Mouse (Mus musculus) brown adipose tissue, adult 24 weeks (tissue): ENCODE measurements around the gene Ccdc51. TPM values are rescaled to one million over a fixed set of nuclear protein-coding genes. Genes with fewer than 3 reads are reported as not detected.

Source experiments
- H3K27ac ChIP-seq: fragments of 200-500 bp; replicated peaks from 2 replicates; pipeline ENCODE4 v1.5.1; 2012; ENCODE audit warnings: low read depth, mild to moderate bottlenecking, low read length
- H3K4me1 ChIP-seq: fragments of 200-500 bp; 2 replicates; pipeline ENCODE4 v1.6.1; 2012; ENCODE audit warnings: low read length, mixed read lengths; ENCODE audit not compliant: control insufficient read depth, insufficient read depth, insufficient read length
- H3K4me3 ChIP-seq: fragments of 200-500 bp; 2 replicates; pipeline ENCODE4 v1.5.1; 2012; ENCODE audit warnings: low read depth, mild to moderate bottlenecking, low read length, moderate library complexity; ENCODE audit not compliant: insufficient read depth
- polyA plus RNA-seq: library from polyadenylated mRNA; stranded (reverse); fragments of >200 nt; gene quantifications from 2 replicates; pipeline ENCODE4 v1.2.4, GENCODE M21; 2012; ENCODE audit not compliant: missing spikeins, insufficient read depth, insufficient read length

Ccdc51 gene
- polyA plus RNA-seq: 10.8 and 14.4 TPM in 2 replicates

GRCm38 (mm10) chr9:109082124-109082800, at the start of gene Ccdc51, which contains the start of gene Tma7:
Gene Ccdc51, plus strand, starts transcription at chr9:109082493.
Gene Tma7, minus strand, starts transcription at chr9:109082587.
- Histone ChIP-seq H3K4me1 (no peaks in the 10 kb centered on the region), H3K4me3 (peak within 1 kb of the TSS; percentile 78), H3K27ac (peak within 1 kb of the TSS; percentile 20; the same call in 1 of the 2 replicates)

DNA sequence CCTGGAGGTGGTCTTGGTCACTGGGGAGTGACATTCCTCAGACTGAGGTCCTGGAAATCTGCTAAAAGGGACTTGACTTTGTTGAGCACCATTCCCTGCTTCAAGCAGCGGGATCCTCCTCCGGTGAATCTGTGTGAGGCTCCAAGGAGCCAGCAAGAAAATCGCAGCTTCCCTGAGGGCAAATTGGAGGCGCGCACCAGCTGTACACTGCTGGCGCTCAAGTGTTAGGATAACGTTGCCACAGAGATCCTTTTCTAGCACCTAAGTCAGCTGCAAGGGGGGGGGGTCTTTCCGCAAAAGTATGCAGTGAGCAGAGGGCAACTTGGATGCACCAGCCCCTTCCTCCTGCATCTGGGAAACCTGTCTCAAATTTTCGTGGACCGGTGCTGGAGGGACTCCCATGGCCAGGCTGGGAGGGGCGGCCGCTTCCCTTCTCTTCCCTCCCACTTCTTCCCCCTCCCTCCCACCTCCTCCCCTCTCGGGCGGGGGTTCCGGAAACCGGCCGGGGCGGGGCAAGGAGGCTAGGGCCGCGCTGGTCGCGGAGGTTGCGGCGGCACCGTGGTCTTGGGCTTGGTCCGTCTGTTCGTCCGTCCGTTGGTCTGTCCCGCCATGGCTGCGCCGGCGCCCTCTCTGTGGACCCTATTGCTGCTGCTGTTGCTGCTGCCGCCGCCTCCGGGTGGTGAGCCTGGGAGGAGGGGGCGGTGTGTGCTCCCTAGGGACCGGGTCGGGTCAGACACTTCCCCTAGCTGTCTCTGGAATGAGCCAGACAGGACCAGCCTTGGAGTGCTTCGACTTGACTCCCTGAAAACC, 44.0 kb upstream of the Ccdc51 start, which contains the start of gene Shisa5:
Gene Shisa5 (plus strand): TSS at position 480 of the 810 bp plus-strand sequence.
- Histone ChIP-seq H3K4me3 (peak within 1 kb of the TSS; percentile 90), H3K4me1 (peaks cover 8% of the 10 kb centered on the region; the same call in 1 of the 2 replicates), H3K27ac (peak within 1 kb of the TSS; percentile 95)

- Histone ChIP-seq H3K27ac (peak overlapping the region; percentile 95), H3K4me1 (peaks cover 8% of the 10 kb centered on the region; the same call in 1 of the 2 replicates), H3K4me3 (peak overlapping the region; percentile 90)
Measured at GRCm38 (mm10) chr9:109038901-109039364, 43.4 kb upstream of the Ccdc51 start.

GRCm38 (mm10) chr9:109039681-109040080, 42.6 kb upstream of the Ccdc51 start:
- peak overlapping the region; percentile 48 for H3K27ac ChIP-seq
- H3K4me3 ChIP-seq: peak overlapping the region; percentile 90
- peaks cover 8% of the 10 kb centered on the region; the same call in 1 of the 2 replicates for H3K4me1 ChIP-seq

DNA sequence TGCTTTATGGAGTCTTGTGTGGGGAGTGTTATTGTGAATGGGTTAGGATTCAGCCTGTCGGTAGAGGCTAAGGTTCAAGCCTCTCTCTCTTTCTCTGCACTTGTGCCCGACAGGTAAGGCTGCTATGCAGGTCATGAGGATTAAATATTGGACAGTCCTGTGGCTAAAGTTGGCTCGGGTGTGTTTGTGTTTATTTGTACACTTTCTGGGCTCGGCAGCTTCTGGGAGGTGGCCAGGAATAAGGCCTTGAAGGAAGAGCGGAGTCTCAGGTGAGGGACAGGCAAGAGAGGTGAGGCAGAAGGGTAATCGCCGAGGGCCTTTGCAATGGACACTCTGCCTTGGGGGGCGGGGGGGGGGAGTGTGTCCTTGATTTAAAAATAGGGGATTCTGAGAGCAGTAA, 42.1 kb upstream of the Ccdc51 start:
- H3K4me3 ChIP-seq: peak overlapping the region; percentile 90
- H3K4me1 ChIP-seq: peaks cover 8% of the 10 kb centered on the region; the same call in 1 of the 2 replicates
- H3K27ac ChIP-seq: peak overlapping the region; percentile 48; the same call in 1 of the 2 replicates

GRCm38 (mm10) chr9:109040906-109041305, 41.4 kb upstream of the Ccdc51 start:
- Histone ChIP-seq H3K27ac (no peak overlapping the region), H3K4me3 (peak overlapping the region; percentile 90), H3K4me1 (peaks cover 8% of the 10 kb centered on the region; the same call in 1 of the 2 replicates)

DNA sequence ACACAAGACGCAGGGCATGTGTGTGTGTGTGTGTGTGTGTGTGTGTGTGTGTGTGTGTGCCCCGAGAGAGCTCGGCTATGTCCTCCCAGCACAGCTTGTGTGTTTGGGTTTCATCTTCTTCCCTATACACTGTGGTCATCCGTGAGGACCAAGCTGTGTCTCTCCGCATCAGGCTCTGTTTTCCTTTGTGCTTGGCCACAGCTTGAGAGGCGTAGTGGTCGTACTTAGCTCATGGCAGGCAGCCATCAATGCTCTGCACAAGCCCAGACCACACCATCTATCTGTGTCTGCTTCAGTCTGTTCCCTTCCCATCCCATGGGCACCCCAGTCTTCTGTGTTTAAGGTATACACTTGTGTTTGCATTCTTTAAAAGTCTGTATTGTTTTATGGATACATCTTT, 40.9 kb upstream of the Ccdc51 start:
- H3K4me1 ChIP-seq: peaks cover 8% of the 10 kb centered on the region; the same call in 1 of the 2 replicates
- H3K27ac ChIP-seq: no peak overlapping the region
- peak overlapping the region; percentile 90; the same call in 1 of the 2 replicates for H3K4me3 ChIP-seq

DNA sequence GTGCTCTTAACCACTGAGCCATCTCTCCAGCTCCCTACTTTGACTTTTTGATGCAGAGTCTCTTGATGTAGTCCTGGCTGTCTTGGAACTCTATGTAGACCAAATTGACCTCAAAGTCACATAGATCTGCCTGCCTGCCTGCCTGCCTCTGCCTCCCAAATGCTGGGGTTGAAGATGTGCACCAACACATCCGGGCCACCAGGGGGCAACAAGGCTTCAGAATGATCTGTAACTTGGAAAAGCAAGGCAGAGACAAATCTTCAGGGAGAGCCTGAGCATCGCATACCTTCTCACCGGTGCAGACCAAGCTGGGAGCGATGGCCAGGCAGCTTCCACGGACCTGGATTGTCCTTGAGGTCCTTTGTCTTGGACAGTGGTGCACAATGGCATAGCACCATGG, 36.0 kb upstream of the Ccdc51 start:
- Histone ChIP-seq H3K27ac (no peak overlapping the region), H3K4me1 (peaks cover 4% of the 10 kb centered on the region; the same call in 1 of the 2 replicates), H3K4me3 (no peak overlapping the region)

DNA sequence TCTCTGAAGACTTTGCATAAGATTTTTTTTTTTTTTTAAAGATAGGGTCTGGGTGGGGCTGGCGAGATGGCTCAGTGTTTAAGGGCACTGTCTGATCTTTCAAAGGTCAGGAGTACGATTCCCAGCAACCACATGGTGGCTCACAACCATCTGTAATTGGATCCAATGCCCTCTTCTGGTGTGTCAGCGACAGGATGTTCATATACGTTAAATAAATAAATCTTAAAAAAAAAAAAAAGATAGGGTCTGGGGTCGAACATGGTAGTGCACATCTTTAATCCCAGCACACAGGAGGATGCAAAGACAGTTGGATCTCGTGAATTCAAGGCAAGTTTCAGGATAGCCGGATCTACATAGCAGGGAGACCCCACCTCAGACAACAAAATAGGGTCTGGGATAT, 33.0 kb upstream of the Ccdc51 start:
- Histone ChIP-seq H3K27ac (no peak overlapping the region), H3K4me1 (peaks cover 4% of the 10 kb centered on the region), H3K4me3 (no peak overlapping the region)

GRCm38 (mm10) chr9:109049996-109050673, 32.2 kb upstream of the Ccdc51 start:
- no peak overlapping the region for H3K4me3 ChIP-seq
- H3K27ac ChIP-seq: 0 out of 2 replicates have a peak overlapping the region, but pooled peaks have one; percentile 11
- H3K4me1 ChIP-seq: peaks cover 4% of the 10 kb centered on the region

DNA sequence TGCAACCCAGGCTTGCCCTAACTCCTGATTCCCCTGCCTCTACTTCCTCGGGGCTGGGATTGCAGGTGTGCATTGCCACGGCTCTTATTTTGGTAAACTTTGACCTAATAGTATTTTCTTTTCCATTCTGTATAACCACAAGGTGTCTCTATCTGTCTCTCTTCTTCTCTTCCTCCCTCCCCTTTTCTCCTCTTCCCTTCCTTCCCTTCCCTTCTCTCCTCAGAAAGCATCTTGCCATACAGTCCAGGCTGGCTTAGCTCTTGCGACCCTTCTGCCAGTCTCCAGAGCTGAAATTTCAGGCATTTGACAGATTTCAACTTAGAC, 31.7 kb upstream of the Ccdc51 start:
- Histone ChIP-seq H3K27ac (0 out of 2 replicates have a peak overlapping the region, but pooled peaks have one; percentile 11), H3K4me3 (no peak overlapping the region), H3K4me1 (peaks cover 4% of the 10 kb centered on the region)

DNA sequence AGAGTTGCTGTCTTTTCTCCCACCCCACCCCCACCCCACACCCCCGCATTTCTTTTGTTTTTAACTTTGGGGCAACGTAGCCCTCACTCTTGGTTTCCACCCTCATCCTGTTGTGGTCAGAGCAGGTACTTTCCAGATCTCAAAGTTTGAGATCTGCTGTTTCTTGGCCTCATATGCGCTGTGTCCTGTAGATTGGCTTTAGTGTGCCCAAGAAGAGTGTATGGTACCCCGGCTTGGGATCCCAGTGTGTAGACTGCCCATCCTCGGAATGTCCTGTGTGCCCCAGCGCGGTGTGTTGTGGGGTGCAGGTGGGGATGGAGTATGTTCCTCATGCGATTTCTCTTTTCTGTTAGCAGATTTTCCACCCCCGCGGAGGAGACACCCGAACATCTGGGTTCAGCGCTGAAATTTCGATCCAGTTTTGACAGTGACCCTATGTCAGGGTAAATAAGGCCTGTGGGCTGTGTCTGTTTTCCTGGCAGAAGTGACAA, 31.2 kb upstream of the Ccdc51 start:
- Histone ChIP-seq H3K4me1 (peaks cover 4% of the 10 kb centered on the region), H3K27ac (no peak overlapping the region), H3K4me3 (no peak overlapping the region)

GRCm38 (mm10) chr9:109051651-109052489, 30.4 kb upstream of the Ccdc51 start:
- Histone ChIP-seq H3K27ac (peak overlapping the region; percentile 2; the same call in 1 of the 2 replicates), H3K4me3 (peak overlapping the region; percentile 3; the same call in 1 of the 2 replicates), H3K4me1 (peaks cover 4% of the 10 kb centered on the region)
